Mouse (Mus musculus) CD4-positive, CD25-positive, alpha-beta regulatory T cell, adult 2 months (primary cell): ENCODE results near the gene Setd1b.
"Not testable (repeated sequence)": the region's sequence is repeated elsewhere in the genome, so short reads cannot be mapped to it uniquely, and the experiment has no call there.

Source experiments
- DNase-seq: peaks from one replicate; pipeline ENCODE4 v3.0.0-alpha.2; 2012; ENCODE audit warnings: low read depth, low spot score

Setd1b gene

DNA sequence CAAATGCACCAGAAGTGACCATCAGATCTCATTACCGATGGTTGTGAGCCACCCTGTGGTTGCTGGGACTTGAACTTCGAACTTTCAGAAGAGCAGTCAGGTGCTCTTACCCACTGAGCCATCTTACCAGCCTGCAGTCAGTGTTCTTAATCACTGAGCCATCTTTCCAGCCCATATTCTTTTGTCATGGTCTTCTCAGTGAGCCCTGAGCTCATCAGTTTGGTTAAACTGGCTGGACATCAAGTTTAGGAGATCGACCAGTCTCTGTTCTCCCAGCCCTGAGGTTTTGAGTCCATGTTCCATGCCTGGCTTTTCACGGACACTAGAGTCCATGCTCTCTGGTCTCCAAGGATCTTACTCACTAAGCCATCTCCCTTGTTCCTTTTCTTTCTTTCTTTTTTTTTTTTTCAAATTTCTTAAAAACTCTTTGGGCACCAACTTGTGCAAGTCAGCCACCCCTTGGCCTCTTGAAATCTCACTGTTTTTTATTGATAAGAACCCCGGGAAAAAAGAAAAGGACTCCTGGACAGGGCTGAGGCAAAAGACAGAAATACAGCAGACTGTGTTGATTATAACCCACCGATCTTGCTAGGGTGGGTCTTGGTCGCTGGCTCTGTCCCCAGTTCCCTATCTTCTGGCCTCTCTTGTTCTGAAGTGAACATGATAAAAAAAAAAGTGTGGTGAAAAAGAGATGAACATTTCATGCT, 59.0 kb downstream of the Setd1b start:
- DNase-seq = not testable (repeated sequence)

DNA sequence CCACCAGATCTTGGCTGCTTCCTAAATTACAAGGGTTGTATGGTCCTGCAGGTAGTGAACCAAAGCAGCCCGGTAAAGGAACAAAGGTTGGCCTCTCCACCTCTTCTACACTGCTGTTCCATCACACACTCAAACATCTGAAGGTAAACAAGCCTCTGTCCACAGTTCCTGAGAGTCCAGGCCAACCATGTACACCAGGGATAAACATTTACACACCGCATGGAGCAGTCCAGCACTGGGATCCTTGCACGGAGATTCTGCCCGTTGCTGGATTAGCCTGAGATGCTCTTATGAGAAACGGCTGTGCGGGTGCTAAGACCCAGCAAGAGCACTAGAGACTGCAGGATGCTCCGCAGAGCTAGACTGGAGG, 59.5 kb downstream of the Setd1b start:
- DNase-seq = no peak

DNA sequence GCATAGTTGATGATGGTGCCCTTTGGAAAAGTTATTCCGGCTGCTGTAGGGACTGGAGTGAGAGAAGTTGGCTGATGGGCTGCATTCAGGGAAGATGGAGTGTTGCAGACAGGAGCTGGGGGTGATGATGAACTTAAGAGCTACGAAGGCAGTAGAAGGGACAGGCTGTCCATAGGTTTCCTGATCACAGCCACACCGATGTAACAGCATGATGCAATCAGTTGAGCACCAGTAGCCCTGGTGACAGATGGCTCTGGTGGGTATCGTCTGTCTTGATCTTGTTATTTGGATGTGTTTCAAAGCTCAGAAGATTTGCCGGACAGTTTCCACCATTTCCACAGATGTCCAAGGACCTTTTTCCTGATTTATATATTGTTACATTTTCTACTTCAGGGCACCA, 60.0 kb downstream of the Setd1b start:
- DNase-seq = no peak

DNA sequence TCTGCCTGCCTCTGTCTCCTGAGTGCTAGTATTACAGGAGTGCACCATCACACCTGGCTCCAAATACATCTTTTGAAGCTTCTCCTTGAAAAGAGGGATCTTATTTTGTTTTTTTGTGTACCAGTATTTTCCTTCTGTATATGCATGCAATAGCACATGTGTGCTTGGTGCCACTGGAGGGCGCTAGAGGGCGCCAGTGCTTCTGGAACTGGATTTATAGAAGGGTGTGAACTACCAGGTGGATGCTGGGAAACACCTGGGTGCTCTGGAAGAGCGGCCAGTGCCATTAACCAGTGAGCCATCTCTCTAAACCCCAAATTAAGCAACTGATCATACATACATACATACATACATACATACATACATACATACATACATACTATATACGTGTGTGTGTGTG, 60.8 kb downstream of the Setd1b start:
- DNase-seq = not testable (repeated sequence)

DNA sequence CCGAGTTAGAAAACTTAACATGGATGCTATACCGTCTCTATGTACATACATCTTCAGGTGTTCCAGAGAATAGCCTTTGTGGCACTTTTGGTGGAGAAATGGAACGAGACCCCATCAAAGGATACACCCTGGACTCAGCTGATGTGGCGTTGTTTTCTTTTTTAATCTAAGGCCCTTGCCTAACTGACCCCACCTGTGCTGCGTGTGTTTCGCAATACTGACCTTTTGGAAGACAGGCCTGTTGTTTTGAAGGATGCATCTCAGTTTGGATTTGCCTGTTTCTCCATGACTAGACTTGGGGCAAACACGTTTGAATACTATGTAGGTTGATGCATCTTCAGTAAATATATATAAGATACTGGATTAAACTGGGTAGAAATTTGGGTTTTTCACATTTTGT, 61.6 kb downstream of the Setd1b start:
- not testable (repeated sequence) for DNase-seq
